Mouse (Mus musculus): ENCODE measurements at regions not wholly inside any gene's neighbourhood (a gene's known extent, or its start where the extent isn't known, plus 50 kb on each side); places are given as distances from the start of the nearest gene placed in this dataset.

GRCm38 (mm10) chr6:16995495-16995936, 69.4 kb upstream of the Tes start:
- TF ChIP-seq CTCF (IDR thresholded peaks at IDR 0.05; ENCODE audit: low read depth), result no peak
- no peak for TF ChIP-seq EP300 (IDR thresholded peaks at IDR 0.05; ENCODE audit: low read depth)

Measured in heart, postnatal 0 days (tissue).